Mouse (Mus musculus) stomach, postnatal 0 days (tissue): ENCODE results near the gene Csrnp2. TPM values are rescaled to one million over a fixed set of nuclear protein-coding genes. Genes with fewer than 3 reads are reported as not detected.

ENCODE experiments used
- ATAC-seq: fragments of 200-750 bp; cut with Nextera tagmentation; 2 replicates; pipeline ENCODE4 v1.8.0; 2017; ENCODE audit not compliant: low FRiP score, low TSS enrichment
- DNase-seq: peaks from one replicate; pipeline ENCODE4 v3.0.0-alpha.2; 2016; ENCODE audit warnings: low spot score
- H3K27ac ChIP-seq: fragments of 300-500 bp; sonication (generic); replicated peaks from 2 replicates; pipeline ENCODE4 v1.5.1; 2014; ENCODE audit warnings: mild to moderate bottlenecking, control low read depth
- H3K27me3 ChIP-seq: fragments of 300-500 bp; sonication (generic); 2 replicates; pipeline ENCODE4 v1.6.1; 2014; ENCODE audit warnings: low read length; ENCODE audit not compliant: control insufficient read depth, insufficient read depth
- H3K36me3 ChIP-seq: fragments of 300-500 bp; sonication (generic); 2 replicates; pipeline ENCODE4 v1.6.1; 2014; ENCODE audit warnings: low read length, mixed read lengths; ENCODE audit not compliant: control insufficient read depth, insufficient read depth
- H3K4me1 ChIP-seq: fragments of 300-500 bp; sonication (generic); replicated peaks from 2 replicates; pipeline ENCODE4 v1.6.1; 2014; ENCODE audit warnings: antibody characterized with exemption; ENCODE audit not compliant: control insufficient read depth, insufficient read depth
- H3K4me2 ChIP-seq: fragments of 300-500 bp; sonication (generic); replicated peaks from 2 replicates; pipeline ENCODE4 v1.6.1; 2014; ENCODE audit warnings: low read depth, mild to moderate bottlenecking, control low read depth, moderate library complexity
- H3K4me3 ChIP-seq: fragments of 300-500 bp; sonication (generic); 2 replicates; pipeline ENCODE4 v1.5.1; 2014; ENCODE audit warnings: low read depth, low read length, control low read depth
- H3K9ac ChIP-seq: fragments of 300-500 bp; sonication (generic); 2 replicates; pipeline ENCODE4 v1.6.1; 2014; ENCODE audit warnings: mild to moderate bottlenecking, low read length, control low read depth, mixed read lengths
- H3K9me3 ChIP-seq: fragments of 300-500 bp; sonication (generic); 2 replicates; pipeline ENCODE4 v1.6.1; 2016; ENCODE audit warnings: low read length; ENCODE audit not compliant: control insufficient read depth
- CTCF ChIP-seq: IDR thresholded peaks from 2 replicates; pipeline ENCODE4 v1.5.1; 2016; ENCODE audit warnings: antibody characterized with exemption, low read depth, mild to moderate bottlenecking, moderate library complexity
- EP300 ChIP-seq: optimal IDR thresholded peaks from 2 replicates; pipeline ENCODE3; 2016; ENCODE audit warnings: antibody characterized with exemption
- WGBS: fragments of 180-500 bp; shearing (Covaris S2); extraction: QIAGEN DNeasy Blood & Tissue Kit; methylation state at CpG from one replicate; pipeline ENCODE4 v1.1.7; 2014; 5-methylcytosine and 5-hydroxymethylcytosine counted together
- polyA plus RNA-seq: library from polyadenylated mRNA; unstranded; fragments of >200 nt; fragmentation: Nextera tagmentation; extraction: Ambion mirVana; gene quantifications from 2 replicates; pipeline ENCODE4 v1.2.1, GENCODE M21; 2015

The Csrnp2 gene
- polyA plus RNA-seq, 1 experiment from 2014 or later: 2.8 TPM

- H3K9me3 ChIP-seq: no peaks in the 10 kb centered on the region
- H3K4me1 ChIP-seq: 0 out of 2 replicates have a peak, but pooled peaks cover 2% of the 10 kb centered on the region
- H3K4me3 ChIP-seq: no peak overlapping the region
- no peak overlapping the region for H3K4me2 ChIP-seq
- peaks cover 8% of the 10 kb centered on the region for H3K36me3 ChIP-seq
- DNase-seq (no peak), ATAC-seq (no peak)
- no peak overlapping the region for H3K27ac ChIP-seq
- H3K27me3 ChIP-seq: no peaks in the 10 kb centered on the region
- no peak overlapping the region for H3K9ac ChIP-seq
- WGBS: 81% methylated on average over 2 of the region's 2 CpGs
- TF ChIP-seq CTCF (no peak), EP300 (no peak)
Observed at GRCm38 (mm10) chr15:100487050-100487449, 8.2 kb downstream of the Csrnp2 start.

- H3K9ac ChIP-seq: no peak overlapping the region
- no peaks in the 10 kb centered on the region for H3K27me3 ChIP-seq
- H3K4me2 ChIP-seq: no peak overlapping the region
- H3K9me3 ChIP-seq: no peaks in the 10 kb centered on the region
- ATAC-seq: no peak
- DNase-seq: no peak
- TF ChIP-seq CTCF (no peak), EP300 (no peak)
- H3K27ac ChIP-seq: no peak overlapping the region
- H3K36me3 ChIP-seq: peaks cover 11% of the 10 kb centered on the region
- 49% methylated on average over 7 of the region's 7 CpGs for WGBS
- no peak overlapping the region for H3K4me3 ChIP-seq
- H3K4me1 ChIP-seq: 0 out of 2 replicates have a peak, but pooled peaks cover 1% of the 10 kb centered on the region
Observed at GRCm38 (mm10) chr15:100486450-100486849, 8.8 kb downstream of the Csrnp2 start.

GRCm38 (mm10) chr15:100485576-100485975 is 9.7 kb downstream of the Csrnp2 start:
- 69% methylated on average over 3 of the region's 3 CpGs for WGBS
- Histone ChIP-seq H3K4me1 (no peaks in the 10 kb centered on the region), H3K4me2 (no peak overlapping the region), H3K27ac (no peak overlapping the region), H3K4me3 (no peak overlapping the region), H3K27me3 (no peaks in the 10 kb centered on the region), H3K9me3 (no peaks in the 10 kb centered on the region), H3K36me3 (peaks cover 11% of the 10 kb centered on the region), H3K9ac (no peak overlapping the region)
- TF ChIP-seq CTCF (no peak), EP300 (no peak)
- DNase-seq (no peak), ATAC-seq (no peak)

- H3K9ac ChIP-seq: no peak overlapping the region
- no peak overlapping the region for H3K4me3 ChIP-seq
- H3K27ac ChIP-seq: no peak overlapping the region
- DNase-seq (no peak), ATAC-seq (no peak)
- H3K36me3 ChIP-seq: peaks cover 29% of the 10 kb centered on the region
- WGBS: 70% methylated on average over 4 of the region's 4 CpGs
- no peaks in the 10 kb centered on the region for H3K4me1 ChIP-seq
- no peaks in the 10 kb centered on the region for H3K9me3 ChIP-seq
- H3K4me2 ChIP-seq: no peak overlapping the region
- no peak for TF ChIP-seq CTCF
- no peak for TF ChIP-seq EP300
- H3K27me3 ChIP-seq: no peaks in the 10 kb centered on the region
Observed at GRCm38 (mm10) chr15:100478925-100479324, 16.4 kb downstream of the Csrnp2 start.

GRCm38 (mm10) chr15:100478351-100478750 is 16.9 kb downstream of the Csrnp2 start:
- no peak overlapping the region for H3K4me3 ChIP-seq
- ATAC-seq (no peak), DNase-seq (no peak)
- no peak overlapping the region for H3K4me2 ChIP-seq
- no peak overlapping the region for H3K9ac ChIP-seq
- 64% methylated on average over 10 of the region's 10 CpGs for WGBS
- no peaks in the 10 kb centered on the region for H3K4me1 ChIP-seq
- H3K9me3 ChIP-seq: no peaks in the 10 kb centered on the region
- peaks cover 29% of the 10 kb centered on the region for H3K36me3 ChIP-seq
- H3K27ac ChIP-seq: no peak overlapping the region
- TF ChIP-seq CTCF (no peak), EP300 (no peak)
- H3K27me3 ChIP-seq: no peaks in the 10 kb centered on the region

- Histone ChIP-seq H3K27me3 (no peaks in the 10 kb centered on the region), H3K9ac (no peak overlapping the region), H3K36me3 (peaks cover 18% of the 10 kb centered on the region), H3K4me2 (no peak overlapping the region), H3K4me3 (no peak overlapping the region), H3K9me3 (no peaks in the 10 kb centered on the region), H3K4me1 (peaks cover 2% of the 10 kb centered on the region; the same call in 1 of the 2 replicates), H3K27ac (no peak overlapping the region)
- no peak for TF ChIP-seq EP300
- TF ChIP-seq CTCF: no peak
- DNase-seq (no peak), ATAC-seq (no peak)
- WGBS: 52% methylated on average over 7 of the region's 7 CpGs
Observed at GRCm38 (mm10) chr15:100473926-100474503, 21.3 kb downstream of the Csrnp2 start.
